In genomic region chr17:27528767-27529166, GRCm38 (mm10) we compare ENCODE assay signal across 12 mouse cellular contexts. TPM values are rescaled to one million over a fixed set of nuclear protein-coding genes. Genes with fewer than 3 reads are reported as not detected.
"Had no signal": no experiment of that assay in that cellular context is flagged by ENCODE, and none has a peak within 500 bp of the region (broad histone marks: within the 10 kb centered on the region; RNA-seq: fewer than 3 reads in every experiment).

No protein-coding gene starts in this region.

- H3K27me3 ChIP-seq: liver, embryonic 13.5 days; lung, embryonic 15.5 days; midbrain, embryonic 12.5 days had no signal

- H3K4me3 ChIP-seq: liver, embryonic 13.5 days; lung, embryonic 15.5 days; midbrain, embryonic 12.5 days had no signal

- H3K9ac ChIP-seq: liver, embryonic 13.5 days; liver, postnatal 0 days; lung, embryonic 15.5 days; midbrain, embryonic 12.5 days had no signal

- H3K4me1 ChIP-seq: lung, embryonic 15.5 days; midbrain, embryonic 12.5 days had no signal

- DNase-seq: kidney, adult 18-20 months; kidney, postnatal 25 days; layer of hippocampus, adult 9-11 months; layer of hippocampus, postnatal 36 days; liver, embryonic 13.5 days; liver, postnatal 0 days; lung, postnatal 14 days; right cerebral cortex, postnatal 14 days; thymus, postnatal 14 days had no signal

- H3K36me3 ChIP-seq: liver, embryonic 13.5 days; lung, embryonic 15.5 days; midbrain, embryonic 12.5 days had no signal

- H3K27ac ChIP-seq: liver, embryonic 13.5 days; lung, embryonic 15.5 days; macrophage; midbrain, embryonic 12.5 days had no signal

- H3K9me3 ChIP-seq: liver, embryonic 13.5 days; lung, embryonic 15.5 days; midbrain, embryonic 12.5 days had no signal

- ATAC-seq: liver, postnatal 0 days had no signal

- H3K4me2 ChIP-seq: liver, embryonic 13.5 days; lung, embryonic 15.5 days; midbrain, embryonic 12.5 days had no signal

RNA-seq across cellular contexts. Expression of gene Grm4, which starts 7.6 kb away (rescaled TPM):
- polyA plus RNA-seq: liver, embryonic 13.5 days; liver, postnatal 0 days; macrophage had no signal
